Mouse (Mus musculus): ENCODE measurements around the gene Slc25a33. TPM values are rescaled to one million over a fixed set of nuclear protein-coding genes. Genes with fewer than 3 reads are reported as not detected.

Gene Slc25a33
- polyA plus RNA-seq, 1 experiment, result not detected

GRCm38 (mm10) chr4:149790546-149790945 lies 16.5 kb upstream of the Slc25a33 start:
- TF ChIP-seq CTCF (IDR thresholded peaks at IDR 0.05; ENCODE audit: insufficient read depth, low read depth, low read length) (no peak), POLR2A (IDR thresholded peaks at IDR 0.05; ENCODE audit: insufficient read depth, low read depth, low read length) (no peak)
- Histone ChIP-seq H3K4me3 (ENCODE audit: insufficient read depth, low read depth, low read length) (no peak overlapping the region), H3K4me1 (ENCODE audit: control insufficient read depth, insufficient read depth, low read length) (peaks cover 10% of the 10 kb centered on the region), H3K27ac (ENCODE audit: insufficient read depth, low read depth, low read length) (no peak overlapping the region)
- WGBS, result 59% methylated on average over 4 of the region's 4 CpGs

GRCm38 (mm10) chr4:149789421-149790194 lies 15.5 kb upstream of the Slc25a33 start:
- peaks cover 10% of the 10 kb centered on the region for H3K4me1 ChIP-seq (ENCODE audit: control insufficient read depth, insufficient read depth, low read length)
- H3K27ac ChIP-seq (ENCODE audit: insufficient read depth, low read depth, low read length), result no peak overlapping the region
- no peak for TF ChIP-seq POLR2A (IDR thresholded peaks at IDR 0.05; ENCODE audit: insufficient read depth, low read depth, low read length)
- no peak for TF ChIP-seq CTCF (IDR thresholded peaks at IDR 0.05; ENCODE audit: insufficient read depth, low read depth, low read length)
- no peak overlapping the region for H3K4me3 ChIP-seq (ENCODE audit: insufficient read depth, low read depth, low read length)
- 77% methylated on average over 13 of the region's 13 CpGs for WGBS

- WGBS, result 95% methylated on average over 5 of the region's 5 CpGs
- TF ChIP-seq CTCF (IDR thresholded peaks at IDR 0.05; ENCODE audit: insufficient read depth, low read depth, low read length) (no peak), POLR2A (IDR thresholded peaks at IDR 0.05; ENCODE audit: insufficient read depth, low read depth, low read length) (no peak)
- H3K4me1 ChIP-seq (ENCODE audit: control insufficient read depth, insufficient read depth, low read length), result peaks cover 14% of the 10 kb centered on the region
These were observed 10.8 kb upstream of the Slc25a33 start for GRCm38 (mm10) chr4:149784901-149785300.

GRCm38 (mm10) chr4:149784371-149784770 lies 10.3 kb upstream of the Slc25a33 start:
- H3K27ac ChIP-seq (ENCODE audit: insufficient read depth, low read depth, low read length), result no peak overlapping the region
- WGBS, result 91% methylated on average over 9 of the region's 9 CpGs
- peaks cover 11% of the 10 kb centered on the region for H3K4me1 ChIP-seq (ENCODE audit: control insufficient read depth, insufficient read depth, low read length)
- TF ChIP-seq POLR2A (IDR thresholded peaks at IDR 0.05; ENCODE audit: insufficient read depth, low read depth, low read length), result no peak
- TF ChIP-seq CTCF (IDR thresholded peaks at IDR 0.05; ENCODE audit: insufficient read depth, low read depth, low read length), result no peak
- no peak overlapping the region for H3K4me3 ChIP-seq (ENCODE audit: insufficient read depth, low read depth, low read length)

More at GRCm38 (mm10) chr4:149784901-149785300, 10.8 kb upstream of the Slc25a33 start:
- no peak overlapping the region for H3K4me3 ChIP-seq (ENCODE audit: insufficient read depth, low read depth, low read length)
- H3K27ac ChIP-seq (ENCODE audit: insufficient read depth, low read depth, low read length), result no peak overlapping the region

GRCm38 (mm10) chr4:149782975-149783374 lies 8.9 kb upstream of the Slc25a33 start:
- no peak for TF ChIP-seq POLR2A (IDR thresholded peaks at IDR 0.05; ENCODE audit: insufficient read depth, low read depth, low read length)
- no peak for TF ChIP-seq CTCF (IDR thresholded peaks at IDR 0.05; ENCODE audit: insufficient read depth, low read depth, low read length)
- no peak overlapping the region for H3K4me3 ChIP-seq (ENCODE audit: insufficient read depth, low read depth, low read length)
- 53% methylated on average over 8 of the region's 8 CpGs for WGBS
- no peak overlapping the region for H3K27ac ChIP-seq (ENCODE audit: insufficient read depth, low read depth, low read length)
- H3K4me1 ChIP-seq (ENCODE audit: control insufficient read depth, insufficient read depth, low read length), result peaks cover 11% of the 10 kb centered on the region

GRCm38 (mm10) chr4:149780565-149781356 lies 6.7 kb upstream of the Slc25a33 start:
- WGBS, result 65% methylated on average over 13 of the region's 13 CpGs
- Histone ChIP-seq H3K4me1 (ENCODE audit: control insufficient read depth, insufficient read depth, low read length) (peaks cover 20% of the 10 kb centered on the region), H3K4me3 (ENCODE audit: insufficient read depth, low read depth, low read length) (no peak overlapping the region), H3K27ac (ENCODE audit: insufficient read depth, low read depth, low read length) (no peak overlapping the region)
- TF ChIP-seq POLR2A (IDR thresholded peaks at IDR 0.05; ENCODE audit: insufficient read depth, low read depth, low read length) (no peak), CTCF (IDR thresholded peaks at IDR 0.05; ENCODE audit: insufficient read depth, low read depth, low read length) (no peak)

- Histone ChIP-seq H3K4me3 (ENCODE audit: insufficient read depth, low read depth, low read length) (no peak overlapping the region), H3K27ac (ENCODE audit: insufficient read depth, low read depth, low read length) (no peak overlapping the region), H3K4me1 (ENCODE audit: control insufficient read depth, insufficient read depth, low read length) (peaks cover 23% of the 10 kb centered on the region)
- 90% methylated on average over 9 of the region's 9 CpGs for WGBS
- no peak for TF ChIP-seq CTCF (IDR thresholded peaks at IDR 0.05; ENCODE audit: insufficient read depth, low read depth, low read length)
- no peak for TF ChIP-seq POLR2A (IDR thresholded peaks at IDR 0.05; ENCODE audit: insufficient read depth, low read depth, low read length)
These were observed 5.9 kb upstream of the Slc25a33 start for GRCm38 (mm10) chr4:149779966-149780365.

GRCm38 (mm10) chr4:149777126-149777525 lies 3.0 kb upstream of the Slc25a33 start:
- Histone ChIP-seq H3K27ac (ENCODE audit: insufficient read depth, low read depth, low read length) (no peak overlapping the region), H3K4me3 (ENCODE audit: insufficient read depth, low read depth, low read length) (no peak overlapping the region), H3K4me1 (ENCODE audit: control insufficient read depth, insufficient read depth, low read length) (peaks cover 17% of the 10 kb centered on the region)
- TF ChIP-seq CTCF (IDR thresholded peaks at IDR 0.05; ENCODE audit: insufficient read depth, low read depth, low read length), result no peak
- no peak for TF ChIP-seq POLR2A (IDR thresholded peaks at IDR 0.05; ENCODE audit: insufficient read depth, low read depth, low read length)
- WGBS, result 85% methylated on average over 9 of the region's 9 CpGs
